Mouse (Mus musculus) liver, adult 2 months (tissue): ENCODE measurements around the gene Ubac2. TPM values are rescaled to one million over a fixed set of nuclear protein-coding genes. Genes with fewer than 3 reads are reported as not detected.

Experiments used
- DNase-seq: peaks from one replicate; pipeline ENCODE4 v3.0.0-alpha.2; 2011; ENCODE audit warnings: low read depth, low spot score; ENCODE audit errors: extremely low read depth
- H3K27ac ChIP-seq: fragments of 200-500 bp; replicated peaks from 2 replicates; pipeline ENCODE4 v1.5.1; 2012; ENCODE audit warnings: low read depth, mild to moderate bottlenecking, control low read depth, inconsistent platforms, low read length; ENCODE audit not compliant: insufficient read depth
- H3K27me3 ChIP-seq: fragments of 200-500 bp; 2 replicates; pipeline ENCODE4 v1.6.1; 2012; ENCODE audit warnings: mild to moderate bottlenecking, moderate library complexity, low read length, inconsistent platforms; ENCODE audit not compliant: control insufficient read depth, insufficient read depth
- H3K36me3 ChIP-seq: fragments of 200-500 bp; 2 replicates; pipeline ENCODE4 v1.6.1; 2012; ENCODE audit warnings: low read length, inconsistent platforms; ENCODE audit not compliant: control insufficient read depth, insufficient read depth
- H3K4me1 ChIP-seq: fragments of 200-500 bp; 2 replicates; pipeline ENCODE4 v1.6.1; 2011; ENCODE audit warnings: low read length; ENCODE audit not compliant: control insufficient read depth, insufficient read depth
- H3K4me3 ChIP-seq: fragments of 200-500 bp; 2 replicates; pipeline ENCODE4 v1.5.1; 2011; ENCODE audit warnings: low read depth, mild to moderate bottlenecking, control low read depth, low read length, moderate library complexity; ENCODE audit not compliant: insufficient read depth
- H3K79me2 ChIP-seq: fragments of 200-500 bp; 2 replicates; pipeline ENCODE4 v1.6.1; 2012; ENCODE audit warnings: inconsistent platforms, mild to moderate bottlenecking, low read length, moderate library complexity; ENCODE audit not compliant: control insufficient read depth, insufficient read depth
- H3K9ac ChIP-seq: fragments of 200-500 bp; 2 replicates; pipeline ENCODE4 v1.6.1; 2012; ENCODE audit warnings: low read depth, mild to moderate bottlenecking, control low read depth, inconsistent platforms, low read length
- CTCF ChIP-seq: fragments of 200-500 bp; IDR thresholded peaks from 2 replicates; pipeline ENCODE4 v1.5.1; 2011; ENCODE audit warnings: low read depth, low read length, control low read depth
- POLR2A ChIP-seq: fragments of 200-500 bp; IDR thresholded peaks from 2 replicates; pipeline ENCODE4 v1.6.1; 2011; ENCODE audit warnings: low read length, control low read depth; ENCODE audit not compliant: insufficient read depth; ENCODE audit errors: extremely low read depth
- WGBS: fragments of 180-500 bp; shearing (Covaris S2); methylation state at CpG from one replicate; pipeline ENCODE4 v1.1.7; 2018; 5-methylcytosine and 5-hydroxymethylcytosine counted together
- polyA plus RNA-seq: library from polyadenylated mRNA; depleted of rRNA; stranded (reverse); fragments of >200 nt; gene quantifications from 2 replicates; pipeline ENCODE4 v1.2.3, GENCODE M21; 2012
- total RNA-seq: library from RNA; depleted of rRNA; stranded (reverse); fragments of >200 nt; gene quantifications from 2 replicates; pipeline ENCODE4 v1.2.3, GENCODE M21; 2014

Ubac2 gene
- total and polyA plus RNA-seq, 2 experiments: 20.3 to 49.4 TPM

DNA sequence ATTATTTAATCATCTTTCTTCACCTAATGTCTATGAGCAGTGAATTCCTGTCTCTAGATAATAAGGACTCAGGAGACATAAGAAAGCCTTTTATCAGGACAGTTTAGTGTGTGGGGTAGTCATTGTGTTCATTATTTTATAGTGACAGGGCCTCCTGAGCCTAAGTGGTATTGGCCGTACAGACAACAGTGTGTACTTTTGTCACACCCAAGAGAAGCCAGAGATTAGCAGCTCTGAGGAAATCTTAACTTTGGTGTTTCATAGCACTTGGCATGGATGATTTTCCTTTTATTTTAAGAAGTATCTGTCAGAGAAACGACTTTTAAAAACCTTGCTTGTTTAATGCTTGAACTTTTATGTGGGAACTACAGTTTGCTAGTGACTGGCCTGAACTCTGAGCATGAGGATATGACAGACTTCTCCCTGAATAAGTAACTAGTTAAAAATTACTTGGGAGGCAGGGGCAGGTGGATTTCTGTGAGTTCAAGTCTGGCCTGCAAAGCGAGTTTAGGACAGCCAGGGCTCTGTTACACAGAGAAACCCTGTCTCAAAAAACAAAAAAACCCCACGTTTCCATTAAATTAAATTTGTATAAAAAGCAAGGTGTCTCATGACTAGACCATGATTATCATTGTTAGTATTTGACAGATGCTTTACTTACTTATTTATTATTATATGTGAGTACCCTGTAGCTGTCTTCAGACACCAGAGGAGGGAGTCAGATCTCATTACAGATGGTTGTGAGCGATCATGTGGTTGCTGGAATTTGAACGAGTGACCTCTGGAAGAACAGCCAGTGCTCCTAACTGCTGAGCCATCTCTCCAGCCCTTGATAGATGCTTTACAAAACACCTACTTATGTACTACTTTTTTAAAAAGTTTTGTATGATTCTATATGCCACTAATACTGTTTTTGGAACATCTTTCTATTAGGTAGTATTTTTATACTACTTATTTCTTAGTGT is 18.0 kb downstream of the Ubac2 start:
- peak; percentile 55 for DNase-seq
- H3K79me2 ChIP-seq: peaks cover 40% of the 10 kb centered on the region
- no peak overlapping the region for H3K4me3 ChIP-seq
- WGBS: 39% methylated on average over 6 of the region's 6 CpGs
- H3K36me3 ChIP-seq: no peaks in the 10 kb centered on the region
- H3K9ac ChIP-seq: no peak overlapping the region
- H3K4me1 ChIP-seq: peaks cover 19% of the 10 kb centered on the region
- H3K27ac ChIP-seq: no peak overlapping the region
- TF ChIP-seq CTCF (no peak), POLR2A (no peak)
- no peaks in the 10 kb centered on the region for H3K27me3 ChIP-seq

DNA sequence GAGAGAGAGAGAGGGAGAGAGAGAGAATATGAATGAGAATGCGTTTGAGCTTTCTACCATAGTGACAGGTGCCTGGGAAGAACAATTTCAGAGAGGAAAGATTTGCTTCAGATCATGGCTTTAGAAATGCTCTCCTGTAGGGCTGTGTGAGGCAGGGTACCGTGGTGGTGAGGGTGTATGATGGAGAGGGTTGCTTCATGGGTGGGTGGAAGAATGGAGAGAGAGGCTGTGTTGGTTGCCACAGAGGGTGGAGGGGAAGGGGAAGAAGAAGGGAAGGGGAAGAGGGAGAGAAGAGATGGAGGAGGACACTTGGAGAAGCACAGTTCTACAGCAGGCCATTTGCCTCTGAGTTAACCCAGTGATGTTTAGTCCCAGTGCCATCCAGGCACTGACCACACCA is 19.4 kb downstream of the Ubac2 start:
- TF ChIP-seq CTCF (no peak), POLR2A (no peak)
- Histone ChIP-seq H3K9ac (no peak overlapping the region), H3K4me3 (no peak overlapping the region), H3K27me3 (no peaks in the 10 kb centered on the region), H3K36me3 (no peaks in the 10 kb centered on the region), H3K79me2 (peaks cover 41% of the 10 kb centered on the region), H3K27ac (no peak overlapping the region), H3K4me1 (peaks cover 19% of the 10 kb centered on the region)
- no peak for DNase-seq
- WGBS: 94% methylated on average over 2 of the region's 2 CpGs

DNA sequence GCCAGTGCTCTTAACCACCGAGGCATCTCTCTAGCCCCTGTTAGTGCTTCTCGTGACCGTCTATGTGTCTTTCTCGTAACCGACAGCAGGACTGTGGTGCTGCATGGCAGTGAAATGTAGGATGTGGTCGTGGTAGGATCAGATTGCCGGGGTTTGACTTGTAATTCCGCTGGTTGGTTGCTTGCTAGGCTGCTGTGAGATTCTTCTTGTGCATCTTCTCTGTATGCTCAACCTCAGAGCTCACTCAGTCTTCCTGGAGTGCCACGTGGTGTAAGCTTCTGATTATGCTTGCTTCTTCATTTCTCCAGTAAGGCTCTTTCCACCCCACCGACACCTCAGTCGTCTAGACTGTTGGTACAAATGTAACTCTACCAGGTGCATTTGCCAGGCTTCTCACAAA is 20.1 kb downstream of the Ubac2 start:
- Histone ChIP-seq H3K27me3 (no peaks in the 10 kb centered on the region), H3K4me3 (no peak overlapping the region), H3K27ac (no peak overlapping the region), H3K9ac (no peak overlapping the region), H3K36me3 (no peaks in the 10 kb centered on the region), H3K4me1 (peaks cover 17% of the 10 kb centered on the region), H3K79me2 (peaks cover 38% of the 10 kb centered on the region)
- WGBS: 85% methylated on average over 11 of the region's 11 CpGs
- DNase-seq: no peak
- TF ChIP-seq POLR2A: no peak
- no peak for TF ChIP-seq CTCF

DNA sequence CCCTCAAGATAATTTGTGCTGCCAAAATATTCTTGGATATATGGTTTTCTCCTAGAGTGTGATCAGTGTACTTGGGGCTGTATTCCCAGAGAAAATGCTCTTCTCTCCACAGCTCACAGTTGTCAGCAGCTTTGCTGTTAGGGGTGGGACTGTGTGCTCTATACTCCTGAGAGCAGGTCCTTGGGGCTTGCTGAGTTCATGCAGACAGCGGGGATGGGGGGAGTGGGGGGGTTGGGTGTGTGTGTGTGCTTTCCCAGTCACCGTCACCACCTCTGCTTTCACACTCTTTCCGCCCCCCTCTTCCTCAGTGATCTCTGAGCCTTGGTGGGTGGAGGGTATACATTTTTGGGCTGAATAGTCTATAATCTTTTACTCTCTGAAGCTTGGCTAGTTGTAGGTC is 20.7 kb downstream of the Ubac2 start:
- no peak for DNase-seq
- H3K27ac ChIP-seq: no peak overlapping the region
- H3K9ac ChIP-seq: no peak overlapping the region
- H3K36me3 ChIP-seq: no peaks in the 10 kb centered on the region
- no peak overlapping the region for H3K4me3 ChIP-seq
- TF ChIP-seq CTCF (no peak), POLR2A (no peak)
- peaks cover 12% of the 10 kb centered on the region for H3K4me1 ChIP-seq
- H3K27me3 ChIP-seq: no peaks in the 10 kb centered on the region
- WGBS: 87% methylated on average over 3 of the region's 3 CpGs
- H3K79me2 ChIP-seq: peaks cover 33% of the 10 kb centered on the region

DNA sequence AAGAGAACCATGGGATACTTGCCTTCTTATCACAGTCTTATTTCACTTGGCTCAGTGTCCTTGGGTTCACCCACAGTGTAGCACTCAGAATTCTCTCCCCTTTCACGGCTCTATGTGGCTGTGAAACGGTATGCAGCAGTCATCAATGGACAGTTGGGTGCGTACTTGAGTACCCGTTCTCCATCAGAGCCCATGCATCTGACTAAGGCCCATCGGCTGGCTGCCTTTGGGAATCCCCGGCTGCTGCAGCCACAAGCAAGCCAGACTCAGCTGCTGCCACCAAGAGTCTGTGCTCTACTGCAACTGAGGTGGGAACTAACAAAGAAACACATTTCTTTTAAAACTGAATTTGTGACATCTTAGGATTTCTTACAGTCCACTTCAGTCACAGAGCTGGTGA is 23.1 kb downstream of the Ubac2 start:
- H3K36me3 ChIP-seq: peaks cover 7% of the 10 kb centered on the region; the same call in 1 of the 2 replicates
- no peak overlapping the region for H3K9ac ChIP-seq
- no peaks in the 10 kb centered on the region for H3K4me1 ChIP-seq
- H3K4me3 ChIP-seq: no peak overlapping the region
- TF ChIP-seq CTCF (no peak), POLR2A (no peak)
- peaks cover 28% of the 10 kb centered on the region for H3K79me2 ChIP-seq
- 93% methylated on average over 6 of the region's 6 CpGs for WGBS
- no peak for DNase-seq
- H3K27me3 ChIP-seq: no peaks in the 10 kb centered on the region
- H3K27ac ChIP-seq: no peak overlapping the region

DNA sequence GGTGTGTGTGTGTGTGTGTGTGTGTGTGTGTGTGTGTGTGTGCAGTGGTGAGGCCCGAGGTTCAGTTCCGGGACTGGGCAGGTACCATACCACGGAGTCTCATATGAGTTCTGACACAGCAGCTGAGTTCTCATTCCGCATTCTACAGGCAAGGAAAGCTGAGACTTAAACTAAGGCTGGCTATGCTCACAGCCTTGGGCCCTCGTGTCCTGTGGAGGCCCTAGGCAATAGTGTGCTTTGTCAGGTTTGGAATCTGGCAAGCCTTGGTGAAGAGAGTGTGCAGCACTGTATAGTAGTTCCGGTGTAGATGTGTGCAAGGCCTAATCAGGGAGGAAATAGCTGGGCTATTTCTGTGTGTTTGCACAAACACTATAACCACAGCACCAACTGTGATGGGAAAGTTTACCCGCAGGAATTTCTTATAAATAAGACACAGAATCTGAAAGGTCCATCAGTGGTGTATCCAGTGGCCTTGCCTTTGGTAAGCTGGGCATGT is 25.0 kb downstream of the Ubac2 start:
- no peaks in the 10 kb centered on the region for H3K4me1 ChIP-seq
- DNase-seq: no peak
- H3K36me3 ChIP-seq: peaks cover 17% of the 10 kb centered on the region
- H3K9ac ChIP-seq: no peak overlapping the region
- H3K79me2 ChIP-seq: peaks cover 18% of the 10 kb centered on the region; the same call in 1 of the 2 replicates
- 84% methylated on average over 7 of the region's 7 CpGs for WGBS
- H3K27me3 ChIP-seq: no peaks in the 10 kb centered on the region
- H3K27ac ChIP-seq: no peak overlapping the region
- TF ChIP-seq POLR2A: no peak
- no peak for TF ChIP-seq CTCF
- no peak overlapping the region for H3K4me3 ChIP-seq
